Mouse (Mus musculus): ENCODE data around the gene Ctu2.
A peak's percentile ranks its signal among the peaks of the same experiment; 100 is the strongest.

Gene Ctu2

DNA sequence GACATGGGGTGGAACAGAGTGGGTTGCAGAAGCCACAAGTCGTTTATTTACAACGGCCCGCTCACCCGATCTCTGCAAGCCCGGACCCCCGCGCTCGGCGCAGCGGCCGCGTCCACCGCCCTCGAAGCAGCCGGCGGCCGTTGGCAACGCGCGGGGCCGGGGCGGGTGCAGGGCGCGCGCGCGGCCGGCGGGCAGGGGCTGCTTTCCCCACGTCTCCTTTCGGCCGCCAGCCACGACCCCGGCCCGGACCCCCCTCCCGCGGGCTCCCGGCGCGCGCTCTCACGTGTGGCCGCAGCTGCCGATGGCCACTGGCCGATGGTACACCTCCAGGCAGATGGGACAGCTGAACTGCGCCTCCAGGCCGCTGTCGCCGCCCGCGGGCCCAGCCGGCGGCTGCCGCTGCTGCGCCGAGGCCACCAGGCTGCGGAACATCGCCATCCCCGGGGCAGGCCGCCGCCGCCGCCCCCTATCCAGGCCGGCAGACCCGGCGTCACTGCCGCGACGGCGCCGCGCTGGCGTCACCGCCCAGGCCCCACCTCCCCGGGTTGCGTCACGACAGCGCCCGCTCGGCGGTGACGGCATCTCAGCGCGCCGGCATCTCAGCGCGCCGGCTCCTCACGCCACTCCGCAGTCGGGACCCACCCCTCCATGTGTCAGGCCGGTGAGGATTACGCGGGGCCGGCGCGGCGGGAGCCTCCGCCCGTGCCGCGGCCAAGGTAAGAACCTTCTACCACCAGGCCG is at the start of gene Ctu2, which contains the start of gene Rnf166:
Ctu2 (plus strand) TSS at position 564 of the 741 bp plus-strand sequence.
Rnf166 (minus strand) TSS at position 485 of the 741 bp plus-strand sequence.
- DNase-seq, result peak; percentile 88

DNA sequence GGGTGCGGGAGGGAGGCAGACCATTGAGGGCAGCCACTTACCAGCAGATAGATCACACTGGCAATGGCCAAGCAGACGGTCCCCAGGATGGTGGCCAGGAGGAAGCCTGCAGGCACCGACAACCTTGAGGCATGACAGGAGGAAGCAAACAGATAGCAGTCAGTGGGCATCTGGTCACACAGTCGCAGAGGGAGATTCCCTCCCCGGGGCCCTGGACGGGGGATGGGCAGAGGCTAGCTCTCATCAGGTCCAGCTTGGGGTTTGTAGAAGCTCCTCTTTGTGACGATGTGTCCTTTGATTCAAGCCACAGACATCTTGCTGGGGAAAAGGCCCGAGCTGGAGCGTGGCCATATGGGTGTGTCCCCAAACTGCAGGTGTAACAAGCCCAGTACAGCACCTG is 49.8 kb upstream of the Ctu2 start:
- no peak for DNase-seq

DNA sequence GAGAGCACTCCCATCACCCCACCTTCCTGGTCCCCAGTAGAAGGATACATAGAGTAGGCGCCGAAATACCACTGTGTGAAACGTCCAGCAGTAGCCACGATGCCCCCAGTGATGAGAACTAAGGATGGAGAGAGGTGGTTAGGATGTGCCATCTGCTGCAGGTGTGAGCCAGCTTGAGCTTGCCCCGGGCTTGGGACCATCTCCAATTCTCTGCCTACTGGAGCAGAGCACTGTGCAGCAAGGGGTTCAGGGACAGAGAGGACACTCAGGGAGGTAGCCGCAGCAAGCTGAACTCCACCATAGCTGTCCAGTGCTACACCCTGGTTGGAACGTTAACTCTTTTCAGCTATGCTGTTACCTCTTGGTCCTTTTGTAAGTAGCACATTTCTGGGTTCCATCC is 48.3 kb upstream of the Ctu2 start:
- no peak for DNase-seq

DNA sequence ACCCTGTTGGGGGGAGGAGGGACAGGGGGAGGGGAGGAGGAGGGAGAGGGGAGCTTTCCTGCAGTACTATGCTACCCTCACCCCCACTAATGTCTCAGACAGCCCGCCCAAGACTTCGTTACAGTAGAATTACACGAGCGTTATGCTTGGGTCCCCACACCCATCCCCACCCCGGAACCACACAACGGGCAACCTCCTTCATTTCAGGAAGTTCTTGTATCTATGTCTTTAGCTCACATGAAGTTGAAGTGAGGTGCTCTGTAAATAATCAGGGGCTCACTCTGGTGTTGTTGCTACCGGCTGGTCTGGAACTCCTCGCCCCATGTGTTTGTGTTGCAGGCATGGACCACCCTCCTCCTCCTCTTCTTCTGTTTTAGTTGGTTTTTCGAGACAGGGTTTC is 47.8 kb upstream of the Ctu2 start:
- no peak for DNase-seq

DNA sequence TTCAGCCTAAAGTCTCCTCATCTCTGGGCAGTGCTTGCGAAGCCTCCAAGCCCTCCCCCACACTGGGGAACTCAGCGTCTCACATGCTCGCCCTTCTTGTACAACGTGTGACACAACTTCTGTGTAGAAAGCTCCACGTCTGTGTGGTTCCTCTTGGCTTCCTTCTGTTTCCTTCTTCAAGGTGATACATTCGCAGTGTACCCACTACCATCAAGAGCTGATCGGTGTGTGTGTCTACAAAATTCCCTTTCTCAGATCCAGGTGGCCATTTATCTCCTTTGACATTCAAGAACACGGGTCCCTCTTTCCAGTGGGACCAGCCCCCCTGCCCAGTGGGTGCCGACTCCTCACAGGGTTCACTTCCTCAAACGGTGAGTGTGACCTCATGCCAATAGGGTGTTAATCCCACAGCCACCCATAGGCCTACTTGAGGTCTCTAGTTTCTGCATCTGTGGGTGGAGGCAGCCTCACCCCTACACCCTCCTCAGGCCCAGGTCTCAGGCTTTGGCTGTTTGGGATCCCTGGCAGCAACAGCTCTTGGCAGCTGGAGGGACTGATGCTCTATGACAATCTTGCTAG is 45.8 kb upstream of the Ctu2 start:
- peak; percentile 71 for DNase-seq

DNA sequence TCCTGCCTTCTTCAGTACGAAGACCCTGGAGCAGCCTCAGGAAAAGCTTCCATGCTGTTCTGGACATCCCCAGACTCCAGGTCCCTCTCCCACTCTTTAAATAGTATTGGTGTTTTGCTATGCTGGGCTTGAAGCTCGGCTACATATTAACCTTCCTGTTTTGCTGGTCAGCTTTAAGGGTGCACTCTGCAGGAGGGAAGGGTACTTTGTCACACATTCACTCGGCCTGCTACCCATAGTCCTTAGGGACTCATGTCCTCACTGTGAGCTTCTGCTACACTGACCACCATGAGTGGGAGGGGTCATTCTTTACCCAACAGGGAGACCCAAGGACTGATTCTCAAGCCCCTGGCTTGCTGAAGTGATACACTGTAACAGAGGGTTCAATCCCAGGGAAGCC is 45.3 kb upstream of the Ctu2 start:
- no peak for DNase-seq

DNA sequence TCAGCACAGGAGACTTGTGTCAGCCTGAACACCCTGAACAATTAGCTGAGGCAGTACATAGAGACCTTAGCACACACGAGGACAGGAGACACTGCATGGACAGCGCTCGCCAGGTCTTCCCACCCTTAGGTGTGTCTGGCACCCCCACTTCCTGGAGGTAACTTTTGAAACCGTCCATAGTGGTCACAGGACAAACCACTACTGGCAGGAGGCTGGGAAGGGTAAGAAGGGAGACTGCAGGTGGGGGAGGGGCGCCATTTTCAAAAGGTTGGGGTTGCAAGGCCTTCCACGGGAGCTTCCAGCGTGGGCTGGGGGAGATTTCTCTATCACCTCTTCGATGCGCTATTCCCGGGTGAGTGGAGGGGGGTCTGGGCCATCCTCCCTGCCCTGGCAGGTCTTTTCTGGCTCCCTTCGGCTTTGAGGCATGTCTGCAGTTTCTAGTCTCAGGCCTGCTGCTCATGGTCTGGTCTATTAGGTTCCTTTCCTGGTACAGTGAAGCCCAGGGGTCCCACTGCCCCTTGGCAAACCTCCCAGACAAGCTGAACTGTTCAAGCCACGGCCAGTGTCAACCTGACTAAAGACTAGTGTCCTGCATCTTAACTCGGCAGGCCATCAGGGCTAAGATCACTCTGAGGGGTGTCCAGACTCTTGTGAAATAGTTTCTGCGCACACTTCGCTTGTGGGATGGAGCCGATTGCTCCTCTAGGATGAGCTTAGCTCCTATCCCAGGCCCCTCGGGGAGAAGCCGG is 44.1 kb upstream of the Ctu2 start:
- no peak for DNase-seq

DNA sequence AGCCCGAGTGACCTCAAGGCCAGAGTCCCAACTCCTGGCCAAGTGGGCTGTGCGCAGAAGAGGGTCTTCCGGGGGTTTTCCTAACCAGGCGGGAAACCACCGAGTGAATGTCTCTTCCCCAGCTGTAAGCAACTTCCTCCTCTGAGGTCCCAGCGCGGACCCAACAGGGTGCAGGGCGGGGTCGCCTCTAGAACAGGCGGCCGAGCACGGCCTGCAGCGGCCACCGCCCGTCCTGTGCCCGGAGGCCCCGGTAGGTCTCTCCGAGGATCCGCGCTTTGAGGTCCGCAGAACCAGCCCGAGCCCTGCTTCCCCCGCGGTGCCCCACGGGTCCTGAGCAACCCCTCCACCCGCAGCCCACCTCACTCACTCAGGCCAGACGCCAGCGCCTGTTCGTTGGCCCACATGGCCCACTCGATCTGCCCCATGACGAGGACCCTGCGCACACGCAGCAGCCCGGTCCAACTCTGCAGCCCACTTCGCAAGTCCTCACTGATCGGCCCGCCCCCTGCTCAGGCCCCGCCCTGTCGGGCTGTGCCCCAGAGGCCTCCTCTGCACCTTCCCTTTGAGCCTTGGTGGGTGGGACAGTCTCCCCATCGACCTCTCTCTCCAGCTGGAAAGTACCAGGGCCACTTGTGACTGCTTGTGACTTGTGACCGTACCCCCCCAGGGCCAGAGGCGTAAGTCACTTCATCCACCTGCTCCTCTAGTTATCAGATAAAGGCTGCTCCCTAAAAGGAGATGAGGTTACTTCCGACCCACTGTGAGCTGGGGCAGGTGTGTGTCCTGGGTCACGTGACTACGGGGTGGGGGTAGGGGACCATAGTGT is 43.3 kb upstream of the Ctu2 start, which contains the start of gene Cyba:
Cyba (minus strand) TSS at position 488 of the 826 bp plus-strand sequence.
- DNase-seq, result peak; percentile 93

DNA sequence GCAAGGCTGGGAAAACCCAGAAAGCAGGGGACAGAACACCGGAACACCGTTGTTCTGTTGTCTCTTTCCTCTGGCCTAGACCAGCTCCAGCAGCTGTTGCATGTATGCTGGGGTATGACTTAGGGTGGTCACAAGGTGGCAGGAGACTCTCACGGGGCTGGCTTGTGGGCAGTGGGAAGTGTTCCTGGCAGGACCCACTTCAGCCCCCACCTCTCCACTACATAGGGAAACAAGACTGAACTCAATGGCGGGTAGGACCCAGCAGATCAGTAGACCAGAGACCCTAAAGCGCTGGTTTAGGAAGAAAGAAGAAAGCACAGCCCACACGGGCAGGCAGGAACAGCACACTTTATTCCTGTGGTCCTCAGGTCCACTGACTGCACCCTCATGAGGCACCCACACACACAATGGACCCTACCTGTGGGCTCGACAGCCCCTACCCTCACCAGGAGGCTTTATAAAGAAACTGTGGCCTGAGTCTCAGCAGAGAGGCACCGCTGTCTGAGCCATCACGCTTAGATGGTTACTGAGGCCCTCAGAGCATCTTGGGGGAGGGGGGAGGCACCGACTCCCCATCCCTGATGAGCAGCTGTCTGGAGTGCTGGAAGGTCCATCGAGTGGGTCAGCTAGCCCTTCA is 42.6 kb upstream of the Ctu2 start:
- no peak for DNase-seq

DNA sequence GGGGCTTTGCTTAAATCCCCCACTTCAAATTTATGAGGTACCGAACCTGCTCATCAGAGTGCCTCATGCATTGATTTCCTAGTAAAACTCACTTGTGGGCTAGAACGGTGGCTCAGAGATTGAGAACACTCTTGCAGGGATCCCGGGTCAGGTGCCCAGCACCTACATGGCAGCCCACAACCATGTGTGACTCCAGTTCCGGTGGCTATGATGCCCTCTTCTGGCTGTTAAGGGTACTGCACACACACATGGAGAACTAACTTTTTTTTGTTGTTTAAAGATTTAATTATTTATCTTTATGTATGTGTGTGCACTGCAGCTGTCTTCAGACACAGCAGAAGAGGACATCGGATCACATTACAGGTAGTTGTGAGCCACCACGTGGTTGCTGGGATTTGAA is 40.6 kb upstream of the Ctu2 start:
- no peak for DNase-seq

DNA sequence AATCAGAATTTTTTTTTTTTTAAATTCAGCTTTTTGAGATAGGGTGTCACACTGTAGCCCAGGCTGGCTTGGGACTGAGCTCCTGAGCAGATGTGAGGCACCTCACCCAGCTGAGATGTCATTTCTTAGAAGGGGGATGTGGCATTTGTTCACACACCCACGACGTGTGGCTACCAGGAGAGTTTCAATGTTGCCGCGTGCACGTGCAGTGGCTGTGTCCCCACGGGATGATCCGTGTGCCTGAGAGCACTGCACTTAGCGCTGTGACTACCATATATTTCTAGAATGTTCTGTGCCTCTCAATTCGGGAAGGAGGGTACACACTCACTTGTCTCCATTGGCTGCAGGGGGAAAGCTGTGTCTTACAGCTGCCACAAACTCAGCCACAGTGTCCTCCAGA is 39.8 kb upstream of the Ctu2 start:
- no peak for DNase-seq

DNA sequence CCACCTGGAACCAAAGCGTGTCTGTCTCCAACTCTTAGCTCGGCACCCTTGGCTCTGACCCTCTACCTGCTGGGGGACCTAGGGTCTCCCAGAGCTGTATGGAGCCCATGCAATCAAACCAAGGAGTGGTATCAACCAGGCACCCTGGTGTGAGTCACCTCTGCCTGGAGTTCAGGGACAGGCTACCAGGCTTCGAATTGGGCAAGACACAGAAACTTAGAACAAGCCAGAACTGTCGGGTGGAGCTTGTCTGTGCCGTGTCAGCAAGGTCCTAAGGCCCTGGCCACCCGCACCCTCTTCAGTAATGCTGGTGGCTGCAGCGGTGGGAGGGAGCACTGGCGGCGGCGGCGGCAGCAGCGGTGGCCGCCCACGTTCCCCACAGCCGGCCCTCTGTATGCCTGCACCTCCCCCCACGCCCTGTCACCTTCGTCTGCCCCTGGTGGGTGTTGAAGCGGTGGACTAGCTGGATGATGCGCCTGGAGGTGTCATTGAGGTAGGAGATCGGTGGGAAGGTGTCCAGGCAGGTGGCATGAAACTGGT is 39.3 kb upstream of the Ctu2 start:
- no peak for DNase-seq

DNA sequence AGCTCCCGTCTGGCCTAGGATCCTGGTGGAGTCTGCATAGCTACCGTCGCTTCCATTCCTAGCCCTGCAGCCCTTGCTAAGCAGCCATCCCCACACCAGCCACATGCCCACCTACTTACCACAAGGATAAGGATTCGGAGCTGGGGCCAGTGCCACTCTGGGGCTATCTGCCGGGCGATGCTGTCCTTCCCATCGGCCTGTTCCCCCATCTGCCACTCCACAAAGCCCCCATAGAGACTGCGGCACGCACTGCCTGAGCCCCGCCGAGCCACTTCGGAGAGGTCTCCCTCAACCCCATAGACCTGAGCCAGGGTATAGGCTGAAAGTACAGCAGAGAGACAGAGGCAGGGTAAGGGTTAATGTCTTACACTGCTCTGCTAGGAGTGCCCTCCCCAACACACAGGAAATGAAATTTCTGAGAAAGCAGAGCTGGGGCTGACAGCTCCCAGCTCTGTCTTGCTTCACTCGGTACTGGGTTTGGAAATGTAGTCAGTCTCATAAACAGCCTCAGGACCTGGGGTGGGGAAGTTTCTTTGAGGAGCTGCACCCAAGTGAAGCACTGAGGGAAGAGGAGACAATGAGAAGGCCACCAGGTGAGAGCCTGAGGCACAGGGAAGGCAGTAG is 38.1 kb upstream of the Ctu2 start:
- peak; percentile 45 for DNase-seq

DNA sequence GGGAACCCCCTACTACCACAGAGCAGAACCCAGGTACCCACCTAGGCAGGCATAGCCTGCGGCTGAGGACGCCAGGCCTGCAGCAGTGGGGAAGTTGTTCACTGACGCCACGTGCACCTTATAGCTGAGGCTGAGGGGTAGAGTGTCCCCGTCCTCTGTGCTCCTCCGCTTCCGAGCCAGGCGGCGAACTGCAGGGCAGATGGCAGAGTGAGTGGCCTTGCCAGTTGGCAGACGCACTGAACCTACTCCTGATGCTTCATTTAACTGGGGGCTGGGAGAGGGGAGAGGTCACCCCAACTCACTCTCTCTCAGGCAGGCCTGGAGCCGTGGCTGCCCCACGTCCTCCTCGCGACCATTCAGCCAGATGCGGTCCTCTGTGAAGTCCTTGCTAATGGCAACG is 36.6 kb upstream of the Ctu2 start:
- DNase-seq, result no peak

DNA sequence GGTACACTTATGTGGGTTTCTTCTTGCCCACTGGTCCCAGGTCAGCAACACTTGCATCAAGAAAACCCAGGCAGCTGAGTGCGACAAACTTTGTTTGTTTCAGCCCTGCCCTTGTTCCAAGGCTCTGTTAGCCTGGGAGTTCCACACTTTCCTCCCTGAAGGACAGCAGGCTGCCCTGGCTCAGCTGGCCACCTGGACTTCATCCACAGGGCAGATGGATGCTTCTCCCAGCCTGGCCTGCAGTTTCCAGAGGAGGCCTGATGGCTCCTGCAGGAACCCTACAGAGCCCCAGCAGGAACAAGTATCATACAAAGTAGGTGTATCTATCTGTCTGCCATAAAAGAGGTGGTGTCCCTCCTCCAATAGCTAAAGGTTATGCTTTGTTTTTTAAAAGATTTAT is 34.6 kb upstream of the Ctu2 start:
- DNase-seq, result no peak

DNA sequence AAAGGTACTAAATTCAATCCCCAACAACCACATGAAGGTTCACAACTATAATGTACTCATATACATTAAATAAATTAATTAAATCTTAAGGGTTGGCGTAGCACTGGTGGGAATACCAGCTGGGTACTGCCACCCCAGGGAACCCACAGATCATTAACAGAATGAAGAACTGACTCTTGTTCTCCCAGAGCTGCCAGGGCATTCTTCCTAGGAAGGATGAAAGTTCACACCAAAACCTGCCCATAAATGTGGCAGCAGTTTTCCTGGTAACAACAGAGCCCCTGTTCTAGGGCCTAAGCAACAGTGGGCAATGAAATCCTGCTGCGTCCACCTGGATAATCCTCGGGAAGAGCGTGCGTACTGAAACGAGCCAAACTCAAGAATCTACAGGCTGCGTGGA is 33.6 kb upstream of the Ctu2 start:
- no peak for DNase-seq

DNA sequence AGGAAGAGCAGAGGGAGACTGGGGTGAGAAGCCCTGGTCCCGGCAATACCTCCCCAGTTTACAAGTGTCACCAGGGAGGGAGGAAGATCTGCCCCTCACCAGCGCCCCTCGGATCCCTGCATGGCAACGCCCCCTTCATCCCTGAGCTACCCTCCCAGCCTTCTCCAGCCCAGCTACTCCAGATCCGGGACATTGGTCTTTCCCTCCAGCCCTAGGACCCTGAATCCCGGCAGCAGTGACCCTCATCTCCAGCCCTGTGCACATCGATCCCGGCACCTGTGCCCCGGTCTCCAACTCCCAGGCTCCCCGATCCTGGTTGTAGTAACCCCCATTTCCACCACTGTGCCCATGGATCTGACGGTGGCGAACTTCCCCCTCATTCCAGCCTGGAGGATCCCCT is 33.2 kb upstream of the Ctu2 start:
- DNase-seq, result no peak

DNA sequence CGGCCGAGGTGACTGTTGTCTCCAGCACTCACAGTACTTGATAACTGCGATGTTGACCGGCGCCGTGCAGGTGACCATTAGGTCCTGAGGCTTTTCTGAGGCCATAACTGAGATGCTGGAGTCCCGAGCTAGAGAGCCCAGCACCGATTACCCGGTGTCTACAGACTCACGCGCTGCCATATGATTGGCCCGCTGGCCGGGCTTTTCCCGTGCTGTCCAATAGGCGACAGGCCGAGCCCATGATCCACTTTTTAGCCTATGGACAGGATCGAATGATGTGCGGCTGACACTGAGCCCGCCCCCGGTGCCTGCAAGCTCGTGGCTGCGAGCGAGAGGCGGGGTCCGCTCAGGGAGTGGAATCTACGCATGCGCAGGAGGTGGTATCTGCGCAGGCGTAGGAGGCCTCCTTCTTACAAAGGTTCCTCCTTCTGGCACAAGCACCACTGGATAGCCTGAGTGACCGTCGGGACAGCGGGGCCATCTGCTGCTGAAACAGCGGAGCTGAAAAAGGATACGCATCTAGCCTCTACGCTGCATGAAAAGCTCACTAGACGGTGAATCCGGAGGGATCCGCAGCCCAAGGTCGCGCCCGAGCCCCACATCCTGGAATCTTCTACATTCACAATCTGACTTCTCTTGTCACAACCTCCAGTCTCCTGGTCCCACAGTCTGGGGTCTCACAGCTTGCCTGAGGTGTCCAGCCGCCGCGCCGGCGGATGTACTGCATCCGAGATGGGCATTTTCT is 32.5 kb upstream of the Ctu2 start, which contains the start of gene Mvd:
Mvd (minus strand) TSS at position 161 of the 745 bp plus-strand sequence.
- peak; percentile 100 for DNase-seq

DNA sequence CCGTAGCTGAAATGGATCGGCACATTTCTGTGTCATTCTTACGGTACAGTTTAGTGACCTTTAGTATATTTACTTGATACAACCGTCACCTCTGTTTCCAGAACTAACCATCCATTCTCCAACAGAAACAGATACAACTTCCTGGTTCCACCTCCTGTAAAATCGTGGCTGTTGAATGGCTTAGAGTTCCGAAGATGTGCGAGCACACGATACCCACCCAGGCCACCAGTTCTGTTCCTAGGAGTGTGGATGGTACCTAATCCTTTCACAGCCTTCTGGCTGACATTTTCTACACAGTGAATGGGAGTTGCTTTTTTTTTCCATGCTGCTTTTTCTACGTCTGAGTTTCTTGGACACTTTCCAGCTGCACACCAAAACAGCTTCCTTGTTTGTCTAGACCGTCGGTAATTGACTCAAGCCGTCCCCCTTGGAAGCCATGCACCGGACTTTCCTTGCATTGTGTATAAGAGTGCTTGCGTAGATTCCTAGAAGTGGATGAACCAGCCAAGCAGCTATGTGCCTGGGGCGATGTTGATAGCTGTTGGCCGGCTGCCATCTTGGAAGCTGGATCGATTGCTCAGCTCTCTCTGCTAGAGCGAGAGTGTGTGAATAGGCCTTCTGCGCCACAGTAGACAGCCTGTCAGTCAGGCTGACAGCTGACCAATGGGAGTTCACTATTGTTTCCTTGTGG is 31.7 kb upstream of the Ctu2 start:
- peak; percentile 96 for DNase-seq

DNA sequence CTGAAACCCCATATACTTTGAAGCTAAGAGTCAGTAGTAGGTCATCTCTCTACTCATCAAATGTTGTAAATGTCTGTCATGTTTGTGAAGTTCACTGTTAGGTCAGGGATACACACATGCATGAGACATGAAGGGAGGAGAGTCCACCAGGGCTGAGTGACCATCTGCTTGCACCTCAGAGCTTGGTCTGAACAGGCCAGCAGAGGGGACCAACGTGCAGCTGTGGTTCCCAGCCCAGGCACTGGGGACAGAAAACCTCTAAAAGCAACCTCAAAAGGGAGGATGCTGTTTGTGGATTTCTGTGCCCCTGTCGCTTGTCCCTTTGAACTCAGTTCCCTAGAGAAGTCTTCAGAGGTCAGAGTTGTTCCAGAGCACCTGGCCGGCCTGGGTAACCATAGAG is 30.7 kb upstream of the Ctu2 start:
- DNase-seq, result no peak
